Mouse (Mus musculus): Measurements from ENCODE around the gene Olfr1209.

Gene Olfr1209

DNA sequence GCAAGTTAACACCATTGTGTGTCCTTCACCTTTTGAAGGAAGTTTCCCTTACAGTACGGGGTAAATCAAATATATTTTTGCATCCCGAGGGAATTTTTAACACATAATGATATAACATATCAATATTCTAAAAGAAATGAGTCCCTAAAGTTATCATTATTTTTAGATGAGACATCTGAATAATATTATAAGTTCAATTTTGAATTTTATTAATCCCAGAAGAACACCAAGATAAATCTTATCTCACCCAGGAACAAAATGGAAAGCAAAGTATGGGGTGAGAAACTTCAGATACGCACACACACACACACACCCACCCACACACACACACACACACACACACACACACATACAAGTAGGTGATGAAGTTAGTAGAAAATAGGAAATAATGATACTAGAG, at the start of gene Olfr1209:
TSS of gene Olfr1209 (minus strand) at position 101 of the 400 bp plus-strand sequence.
- DNase-seq (ENCODE audit: low spot score in 2 of 2): no peak

DNA sequence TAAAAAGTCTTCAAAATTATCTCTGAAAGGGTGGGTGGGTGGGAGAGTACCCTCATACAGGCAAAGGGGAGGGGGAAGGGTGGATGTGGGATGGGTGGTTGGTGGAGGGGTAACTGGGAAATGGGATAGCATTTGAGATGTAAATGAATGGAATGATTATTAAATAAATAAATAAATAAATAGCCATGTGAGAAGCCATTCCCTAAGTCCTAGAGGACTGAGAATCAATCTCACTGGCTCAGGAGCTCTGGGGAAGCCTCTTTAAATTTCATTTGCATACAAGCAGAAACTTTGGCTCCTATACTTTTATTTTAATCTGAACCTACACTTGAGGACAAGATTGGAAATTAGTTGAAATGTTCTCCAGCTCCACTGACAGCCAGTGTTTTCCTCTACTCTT, 38.7 kb upstream of the Olfr1209 start, which contains the start of gene Olfr1212:
TSS of gene Olfr1212 (plus strand) at position 301 of the 400 bp plus-strand sequence.
- no peak for DNase-seq (ENCODE audit: low spot score in 2 of 2)

DNA sequence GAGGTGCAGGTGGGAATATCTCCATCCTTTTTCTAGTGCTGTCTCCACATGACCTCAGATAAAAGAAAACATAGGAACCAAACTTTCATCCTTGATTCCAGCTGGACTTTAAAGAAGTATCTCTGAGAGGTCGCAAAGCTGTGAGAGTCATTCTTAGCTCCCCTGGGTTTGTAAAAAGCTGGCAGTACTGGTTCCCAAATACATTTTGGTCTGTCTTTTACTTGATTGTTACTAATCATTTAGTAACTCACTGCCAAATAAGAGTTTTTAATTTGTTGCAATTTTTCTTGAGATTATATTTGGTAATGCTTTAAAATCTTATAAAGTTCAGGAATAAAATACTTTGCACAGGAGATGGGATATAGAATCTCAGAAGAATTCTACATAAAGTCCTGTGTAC, 23.1 kb upstream of the Olfr1209 start, which contains the start of gene Olfr1211:
TSS of gene Olfr1211 (minus strand) at position 101 of the 400 bp plus-strand sequence.
- DNase-seq (ENCODE audit: low spot score in 2 of 2): no peak

DNA sequence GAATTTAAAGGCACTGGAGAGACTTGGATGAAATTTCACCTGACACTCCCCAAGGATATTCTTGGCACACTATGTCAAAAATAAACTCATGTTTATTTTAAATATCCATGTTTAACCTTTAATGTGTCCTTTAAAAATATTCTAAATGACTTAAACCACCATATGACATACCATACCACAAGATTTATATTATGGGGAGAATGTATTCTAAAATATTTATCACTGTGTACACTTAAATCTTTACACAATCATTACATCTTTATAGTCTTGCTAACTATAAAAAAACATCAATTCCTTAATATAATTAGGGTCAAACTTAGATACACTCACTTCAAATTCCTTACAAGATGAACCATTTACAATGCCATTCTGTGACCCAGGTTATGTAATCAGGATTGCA, 12.7 kb downstream of the Olfr1209 start, which contains the start of gene Olfr1208:
TSS of gene Olfr1208 (minus strand) at position 101 of the 400 bp plus-strand sequence.
- no peak for DNase-seq (ENCODE audit: low spot score in 2 of 2)

DNA sequence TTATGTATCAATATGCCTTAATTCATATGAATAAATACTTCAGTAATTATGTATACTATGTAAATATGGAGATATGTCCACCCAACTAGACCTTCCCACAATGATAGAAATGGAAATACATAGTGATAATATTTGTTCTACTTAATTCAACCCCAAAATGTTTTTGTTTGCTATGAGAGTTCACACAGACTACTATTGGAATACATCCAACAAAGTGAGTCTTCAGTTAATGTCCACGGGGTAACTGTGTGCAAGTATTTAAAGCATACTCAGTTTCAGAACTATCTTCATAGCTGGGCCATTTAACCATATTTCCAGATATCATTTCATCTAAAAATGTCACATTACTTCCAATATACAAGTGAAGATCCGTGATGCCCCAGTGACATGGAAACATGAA, 52.0 kb downstream of the Olfr1209 start, which contains the start of gene Olfr1206:
TSS of gene Olfr1206 (plus strand) at position 301 of the 400 bp plus-strand sequence.
- DNase-seq (ENCODE audit: low spot score in 2 of 2): no peak

Data from urinary bladder, postnatal 4 days (tissue).